Mouse (Mus musculus) thymus, adult 2 months (tissue): ENCODE measurements around the gene Ephb1.

ENCODE experiments used
- CTCF ChIP-seq: fragments of 200-500 bp; IDR thresholded peaks from 2 replicates; pipeline ENCODE4 v1.5.1; 2012; ENCODE audit warnings: mild to moderate bottlenecking, control low read depth, low read length, moderate library complexity, borderline replicate concordance; ENCODE audit not compliant: control insufficient read depth, poor library complexity, insufficient read depth; ENCODE audit errors: extremely low read depth
- POLR2A ChIP-seq: fragments of 200-500 bp; IDR thresholded peaks from 2 replicates; pipeline ENCODE4 v1.6.1; 2012; ENCODE audit warnings: mild to moderate bottlenecking, low read length, control low read depth, moderate library complexity; ENCODE audit not compliant: control insufficient read depth, poor library complexity, insufficient read depth; ENCODE audit errors: extremely low read depth

DNA sequence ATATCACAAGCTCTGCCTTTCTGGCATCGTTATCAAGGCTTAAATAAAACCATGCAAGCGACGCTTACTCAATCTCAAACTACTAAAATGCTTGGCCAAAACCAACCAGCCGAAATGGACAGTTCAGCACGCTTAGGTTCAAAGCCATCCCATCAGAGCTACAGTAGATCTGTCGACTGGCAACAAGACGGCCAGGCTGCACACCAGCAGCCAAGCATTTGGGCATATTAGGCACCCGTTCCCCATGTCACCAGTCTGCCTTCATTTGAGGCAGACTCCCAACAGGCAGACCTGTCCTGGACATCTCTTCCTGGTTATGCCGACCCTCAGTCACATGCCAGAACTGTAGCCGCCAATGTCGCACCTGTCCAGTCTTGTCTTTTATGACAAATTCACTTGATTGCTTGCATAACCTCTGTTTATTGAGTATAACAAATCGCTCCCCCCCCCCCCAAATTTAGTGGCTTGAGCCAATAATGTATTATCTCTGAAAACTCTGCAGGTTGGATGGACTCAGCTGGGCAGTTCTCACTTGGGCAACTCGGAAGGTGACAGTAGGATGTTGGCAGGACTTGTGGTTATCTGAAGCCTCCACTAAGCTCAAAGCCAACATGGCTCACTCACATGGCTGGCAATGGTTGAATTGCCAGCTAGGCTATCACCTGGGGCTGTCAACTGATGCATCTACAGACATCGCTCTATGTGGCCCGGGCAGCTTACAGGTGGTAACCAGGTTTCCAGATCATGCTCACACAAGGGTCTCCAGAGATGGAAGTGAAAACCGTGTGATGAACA, 24.0 kb downstream of the Ephb1 start:
- TF ChIP-seq CTCF (no peak), POLR2A (no peak)
